Mouse (Mus musculus): ENCODE results near the gene Fcgrt. TPM values are rescaled to one million over a fixed set of nuclear protein-coding genes. Genes with fewer than 3 reads are reported as not detected.
A peak's percentile ranks its signal among the peaks of the same experiment; 100 is the strongest.
"Not testable (repeated sequence)": the region's sequence is repeated elsewhere in the genome, so short reads cannot be mapped to it uniquely, and the experiment has no call there.

The Fcgrt gene
- polyA plus RNA-seq (2015; fragmentation: Nextera tagmentation; extraction: Ambion mirVana) = 61.6 and 65.1 TPM in 2 replicates

DNA sequence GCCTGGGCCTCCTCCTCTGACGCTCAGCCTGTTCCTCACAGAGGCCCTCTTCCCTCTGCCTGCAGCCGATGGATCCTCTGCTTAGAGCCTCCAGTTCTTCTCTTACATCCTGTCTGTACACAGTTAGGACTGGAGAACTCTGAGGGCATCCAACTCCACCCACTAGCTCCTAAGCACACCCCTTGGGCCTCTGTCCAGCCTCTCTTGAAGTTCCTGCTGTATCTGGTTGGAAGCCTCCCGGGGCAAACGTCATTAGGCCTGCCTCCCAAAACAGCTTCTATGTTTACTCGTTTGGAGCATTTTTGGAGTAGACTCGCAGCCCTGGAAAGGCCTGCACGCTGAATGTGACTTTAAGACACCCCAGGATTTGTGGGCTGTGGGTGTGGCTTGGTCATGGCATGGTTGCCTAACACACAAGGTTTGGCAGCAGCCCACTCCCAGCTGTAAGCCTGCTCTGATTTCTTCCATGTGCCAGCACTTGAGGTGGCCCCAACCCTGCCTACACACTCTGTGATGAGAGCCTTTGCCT, at the start of gene Fcgrt:
Fcgrt (minus strand) TSS at position 200 of the 529 bp plus-strand sequence.
- Histone ChIP-seq H3K9ac (peak within 1 kb of the TSS; percentile 70), H3K4me1 (peaks cover 36% of the 10 kb centered on the region), H3K4me3 (peak within 1 kb of the TSS; percentile 40), H3K9me3 (no peaks in the 10 kb centered on the region), H3K4me2 (peak within 1 kb of the TSS; percentile 61), H3K27ac (peak within 1 kb of the TSS; percentile 94), H3K36me3 (peaks cover 4% of the 10 kb centered on the region), H3K27me3 (no peaks in the 10 kb centered on the region)
- peak; percentile 88 for ATAC-seq (ENCODE audit: insufficient number of reproducible peaks, insufficient read depth, low FRiP score, low TSS enrichment, low read depth)
- WGBS = 37% methylated on average over 7 of the region's 7 CpGs

DNA sequence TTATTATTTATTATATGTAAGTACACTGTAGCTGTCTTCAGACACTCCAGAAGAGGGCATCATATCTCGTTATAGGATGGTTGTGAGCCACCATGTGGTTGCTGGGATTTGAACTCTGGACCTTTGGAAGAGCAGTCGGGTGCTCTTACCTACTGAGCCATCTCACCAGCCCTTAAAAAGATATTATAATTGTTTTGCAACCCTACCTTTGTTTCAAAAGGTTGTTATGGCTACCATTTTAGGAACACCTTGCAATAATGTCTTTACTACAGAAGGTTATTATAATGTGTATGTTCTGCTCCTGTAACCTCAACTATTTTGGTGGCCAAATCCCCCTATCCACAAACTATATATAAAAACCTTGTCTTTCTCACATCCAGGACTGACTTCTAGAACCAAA, 49.4 kb upstream of the Fcgrt start:
- Histone ChIP-seq H3K4me3 (peak overlapping the region; percentile 64; the same call in 1 of the 2 replicates), H3K4me2 (peak overlapping the region; percentile 79), H3K36me3 (peaks cover 16% of the 10 kb centered on the region), H3K4me1 (peaks cover 29% of the 10 kb centered on the region), H3K9ac (peak overlapping the region; percentile 89; the same call in 1 of the 2 replicates)
- not testable (repeated sequence) for H3K27me3 ChIP-seq; H3K27ac ChIP-seq; H3K9me3 ChIP-seq; ATAC-seq (ENCODE audit: insufficient number of reproducible peaks, insufficient read depth, low FRiP score, low TSS enrichment, low read depth)
- 88% methylated on average over 2 of the region's 2 CpGs for WGBS

DNA sequence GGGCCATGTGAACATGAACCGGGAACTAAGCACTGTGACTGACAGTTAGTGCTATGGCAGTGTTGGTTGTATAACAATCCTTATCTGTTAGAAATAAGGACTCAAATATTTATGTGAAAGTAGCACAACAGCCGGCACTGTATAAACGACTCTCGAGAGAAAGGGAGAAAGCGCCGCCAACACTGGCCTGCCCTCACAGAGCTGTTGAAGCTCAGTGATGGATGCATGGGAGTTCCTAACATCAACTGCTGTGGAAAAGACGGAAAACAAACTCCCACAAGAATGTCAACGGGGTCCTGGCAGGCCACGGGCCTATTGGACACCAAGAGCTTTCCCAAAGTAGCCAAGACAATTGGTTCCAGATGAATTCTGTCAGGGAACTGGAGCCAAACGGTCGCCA, 47.7 kb upstream of the Fcgrt start:
- Histone ChIP-seq H3K36me3 (peaks cover 24% of the 10 kb centered on the region), H3K27me3 (no peaks in the 10 kb centered on the region), H3K9me3 (no peaks in the 10 kb centered on the region), H3K9ac (0 out of 2 replicates have a peak overlapping the region, but pooled peaks have one; percentile 27), H3K4me3 (no peak overlapping the region), H3K4me2 (no peak overlapping the region), H3K27ac (peak overlapping the region; percentile 62; the same call in 1 of the 2 replicates), H3K4me1 (peaks cover 29% of the 10 kb centered on the region)
- ATAC-seq (ENCODE audit: insufficient number of reproducible peaks, insufficient read depth, low FRiP score, low TSS enrichment, low read depth) = no peak
- 39% methylated on average over 11 of the region's 11 CpGs for WGBS

DNA sequence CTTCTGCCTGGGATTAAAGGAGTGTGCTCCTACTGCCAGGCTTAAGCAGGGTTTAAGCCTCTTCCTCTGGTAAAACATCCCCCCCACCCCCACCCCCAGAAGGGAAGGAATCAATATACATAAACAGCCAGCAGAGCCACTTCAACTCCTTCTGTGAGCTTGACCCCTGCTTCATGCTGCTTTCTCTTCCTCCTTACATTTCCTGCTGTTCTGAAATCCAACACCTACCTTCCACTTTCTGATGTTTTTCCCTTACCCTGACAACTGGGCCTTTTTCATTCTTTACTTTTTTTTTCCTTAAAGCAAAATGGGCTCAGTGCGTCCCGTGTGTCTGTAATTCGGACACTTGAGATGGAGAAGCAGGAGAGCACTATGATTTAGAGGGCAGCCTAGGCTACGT, 46.7 kb upstream of the Fcgrt start:
- WGBS = 35% methylated on average over 4 of the region's 4 CpGs
- Histone ChIP-seq H3K27me3 (no peaks in the 10 kb centered on the region), H3K9ac (0 out of 2 replicates have a peak overlapping the region, but pooled peaks have one; percentile 27), H3K4me2 (no peak overlapping the region), H3K4me1 (peaks cover 25% of the 10 kb centered on the region), H3K9me3 (no peaks in the 10 kb centered on the region), H3K36me3 (peaks cover 34% of the 10 kb centered on the region), H3K4me3 (no peak overlapping the region), H3K27ac (peak overlapping the region; percentile 62; the same call in 1 of the 2 replicates)
- ATAC-seq (ENCODE audit: insufficient number of reproducible peaks, insufficient read depth, low FRiP score, low TSS enrichment, low read depth) = no peak

DNA sequence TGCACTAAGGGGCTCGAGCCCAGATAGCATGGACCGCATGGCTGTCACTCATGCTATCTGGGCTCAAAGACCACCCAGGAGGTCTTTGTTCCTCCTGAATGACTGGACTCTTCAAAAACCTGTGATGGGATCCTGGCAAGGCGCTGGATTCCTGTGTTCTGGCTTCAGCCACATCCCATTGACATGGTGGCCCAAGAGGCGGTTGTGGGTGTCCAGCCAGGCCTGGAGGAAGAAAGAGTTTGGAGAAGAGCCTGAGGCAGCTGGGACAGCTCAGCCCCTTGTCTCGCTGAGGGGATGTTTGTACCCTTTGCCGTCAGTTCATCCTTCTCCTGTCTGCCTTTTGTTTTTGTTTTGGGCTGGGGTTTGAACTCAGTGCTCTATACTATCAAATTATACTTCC, 45.9 kb upstream of the Fcgrt start:
- Histone ChIP-seq H3K4me1 (peaks cover 19% of the 10 kb centered on the region), H3K9ac (0 out of 2 replicates have a peak overlapping the region, but pooled peaks have one; percentile 27), H3K4me3 (no peak overlapping the region), H3K27ac (no peak overlapping the region), H3K36me3 (peaks cover 42% of the 10 kb centered on the region), H3K4me2 (no peak overlapping the region), H3K9me3 (no peaks in the 10 kb centered on the region), H3K27me3 (no peaks in the 10 kb centered on the region)
- no peak for ATAC-seq (ENCODE audit: insufficient number of reproducible peaks, insufficient read depth, low FRiP score, low TSS enrichment, low read depth)
- WGBS = 63% methylated on average over 6 of the region's 6 CpGs

DNA sequence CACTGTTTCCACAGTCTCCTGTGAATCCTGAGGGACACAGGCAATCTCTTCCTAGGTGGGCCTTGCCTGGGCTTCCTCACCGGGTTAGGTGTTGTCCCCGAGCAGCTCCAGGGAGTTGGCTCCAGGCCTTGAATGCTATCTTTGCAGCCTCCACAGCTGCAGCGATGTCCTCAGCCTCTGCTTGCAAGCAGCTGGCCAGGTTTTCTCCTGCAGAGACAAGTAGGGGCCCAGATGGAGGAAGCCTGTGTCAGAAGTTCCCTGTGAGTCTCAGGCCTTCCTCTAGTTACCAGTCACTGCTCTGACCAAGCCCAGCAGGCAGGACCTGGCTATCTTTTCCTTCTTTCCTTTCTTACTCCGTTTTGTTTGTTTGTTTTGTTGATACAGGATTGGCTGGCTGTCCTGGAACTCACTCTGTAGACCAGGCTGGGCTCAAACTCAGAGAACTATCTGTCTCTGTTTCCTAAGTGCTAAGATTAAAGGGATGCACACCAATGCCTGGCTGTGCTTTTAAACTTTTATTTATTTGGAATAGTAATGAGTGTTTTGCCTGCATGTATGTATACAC, 45.0 kb upstream of the Fcgrt start:
- Histone ChIP-seq H3K4me2 (no peak overlapping the region), H3K9ac (no peak overlapping the region), H3K27me3 (no peaks in the 10 kb centered on the region), H3K36me3 (peaks cover 51% of the 10 kb centered on the region), H3K4me1 (peaks cover 18% of the 10 kb centered on the region), H3K4me3 (no peak overlapping the region), H3K27ac (no peak overlapping the region), H3K9me3 (no peaks in the 10 kb centered on the region)
- ATAC-seq (ENCODE audit: insufficient number of reproducible peaks, insufficient read depth, low FRiP score, low TSS enrichment, low read depth) = no peak
- WGBS = 69% methylated on average over 4 of the region's 4 CpGs

DNA sequence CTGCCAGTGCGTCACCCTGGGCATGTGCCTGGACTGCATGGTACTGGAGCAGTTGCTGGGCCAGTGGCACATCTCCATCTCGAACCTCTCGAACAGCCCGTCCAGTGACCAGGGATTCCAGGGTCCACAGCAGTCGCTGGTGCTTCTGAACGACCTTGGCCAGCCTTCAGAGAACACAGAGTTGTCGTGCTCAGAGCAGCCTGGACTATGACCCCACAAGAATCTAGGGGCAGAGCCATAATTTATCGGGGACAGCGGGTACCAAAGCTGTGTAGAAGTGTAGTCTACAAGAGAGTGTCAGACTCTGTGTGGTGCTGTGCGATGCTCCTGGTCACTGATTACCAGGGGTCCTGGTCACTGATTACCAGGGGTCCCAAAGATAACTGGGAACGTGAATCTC, 44.2 kb upstream of the Fcgrt start:
- no peak for ATAC-seq (ENCODE audit: insufficient number of reproducible peaks, insufficient read depth, low FRiP score, low TSS enrichment, low read depth)
- no peaks in the 10 kb centered on the region for H3K27me3 ChIP-seq
- WGBS = 94% methylated on average over 11 of the region's 11 CpGs
- peaks cover 58% of the 10 kb centered on the region for H3K36me3 ChIP-seq
- H3K4me2 ChIP-seq = no peak overlapping the region
- H3K4me1 ChIP-seq = peaks cover 13% of the 10 kb centered on the region
- no peak overlapping the region for H3K4me3 ChIP-seq
- no peak overlapping the region for H3K27ac ChIP-seq
- H3K9me3 ChIP-seq = no peaks in the 10 kb centered on the region
- no peak overlapping the region for H3K9ac ChIP-seq

DNA sequence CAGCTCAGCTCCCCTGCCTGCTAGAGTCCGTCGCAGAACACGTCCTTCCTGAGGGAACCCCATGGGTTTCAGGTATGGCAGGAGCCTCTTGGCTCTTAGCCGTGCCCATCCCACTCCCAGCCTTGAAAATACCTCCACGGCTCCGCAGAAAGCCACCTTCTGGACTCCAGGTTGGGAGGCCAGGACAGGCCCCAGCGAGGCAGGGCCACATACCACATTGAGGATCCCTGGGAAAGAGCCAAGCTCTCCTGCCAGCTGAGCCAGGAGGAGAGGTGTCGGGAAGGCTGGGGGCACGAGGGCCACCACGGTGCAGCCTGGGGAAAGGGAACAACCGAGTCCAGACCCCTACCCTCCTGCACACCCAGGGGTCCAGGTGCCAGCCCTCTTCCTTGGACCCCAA, 43.6 kb upstream of the Fcgrt start:
- H3K4me2 ChIP-seq = no peak overlapping the region
- no peak for ATAC-seq (ENCODE audit: insufficient number of reproducible peaks, insufficient read depth, low FRiP score, low TSS enrichment, low read depth)
- H3K4me3 ChIP-seq = no peak overlapping the region
- no peaks in the 10 kb centered on the region for H3K9me3 ChIP-seq
- no peak overlapping the region for H3K27ac ChIP-seq
- H3K36me3 ChIP-seq = peaks cover 64% of the 10 kb centered on the region
- H3K4me1 ChIP-seq = peaks cover 13% of the 10 kb centered on the region
- H3K9ac ChIP-seq = no peak overlapping the region
- H3K27me3 ChIP-seq = no peaks in the 10 kb centered on the region
- 93% methylated on average over 11 of the region's 11 CpGs for WGBS

DNA sequence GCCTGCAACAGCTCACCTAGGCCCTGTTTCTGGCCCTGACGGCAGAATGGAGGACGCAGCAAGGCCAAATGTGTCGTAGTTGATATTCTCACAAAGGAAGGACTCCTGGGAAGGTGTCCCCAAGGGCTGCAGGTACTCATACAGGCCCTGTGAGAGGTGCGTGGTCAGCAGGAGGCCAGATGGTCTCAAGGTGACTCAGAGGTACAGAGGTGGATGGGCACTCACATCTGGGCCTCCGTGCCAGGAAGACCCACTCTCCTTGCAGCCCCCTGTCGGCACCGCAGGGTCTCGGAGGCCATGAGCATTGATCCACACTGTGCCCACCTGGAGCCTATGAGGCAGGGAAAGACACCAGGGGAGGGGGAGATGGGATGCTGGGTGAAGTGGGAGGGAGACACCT, 41.8 kb upstream of the Fcgrt start:
- Histone ChIP-seq H3K36me3 (peaks cover 76% of the 10 kb centered on the region), H3K4me3 (no peak overlapping the region), H3K9ac (no peak overlapping the region), H3K4me2 (no peak overlapping the region), H3K27ac (no peak overlapping the region), H3K4me1 (peaks cover 2% of the 10 kb centered on the region), H3K27me3 (no peaks in the 10 kb centered on the region), H3K9me3 (no peaks in the 10 kb centered on the region)
- WGBS = 94% methylated on average over 8 of the region's 8 CpGs
- no peak for ATAC-seq (ENCODE audit: insufficient number of reproducible peaks, insufficient read depth, low FRiP score, low TSS enrichment, low read depth)

DNA sequence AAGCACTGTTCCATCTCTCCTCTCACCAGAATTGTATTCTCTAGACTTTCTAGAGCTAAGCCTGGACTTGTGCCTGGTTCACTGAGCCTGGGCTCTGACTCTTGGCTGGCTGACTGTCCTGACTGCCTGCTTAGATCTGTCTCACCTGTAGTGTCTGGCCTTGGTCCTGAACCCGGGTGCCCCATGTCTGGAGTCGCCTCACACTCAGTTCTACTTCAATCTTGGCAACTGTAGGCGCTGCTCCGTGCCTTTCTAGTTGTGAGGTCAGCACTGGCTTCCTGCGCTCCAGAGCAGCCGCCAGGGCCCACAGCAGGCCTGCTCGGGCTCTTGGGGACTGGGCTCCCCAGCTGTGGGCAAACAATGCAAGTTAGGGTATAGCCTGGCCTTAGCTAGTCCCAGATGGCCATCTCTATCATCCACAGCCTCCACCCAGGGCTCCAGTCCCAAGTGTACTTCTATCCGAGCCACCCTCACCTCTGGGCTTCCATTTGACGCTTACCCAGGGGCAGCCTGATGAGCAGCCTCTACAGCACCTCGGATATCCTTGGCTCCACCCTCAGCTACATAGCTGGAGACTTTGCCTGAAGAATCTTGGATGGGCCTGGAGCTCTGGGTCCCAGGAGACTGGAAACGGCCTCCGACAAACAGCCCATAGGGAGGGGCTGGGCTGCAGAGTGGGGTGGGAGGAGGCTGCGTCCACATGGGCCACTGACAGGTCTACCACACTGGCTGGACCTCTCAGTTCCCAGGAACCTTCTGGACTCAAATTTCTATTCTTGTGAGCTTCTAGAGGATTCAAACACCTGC, 40.9 kb upstream of the Fcgrt start:
- no peak overlapping the region for H3K4me3 ChIP-seq
- no peak overlapping the region for H3K9ac ChIP-seq
- no peaks in the 10 kb centered on the region for H3K9me3 ChIP-seq
- no peak overlapping the region for H3K27ac ChIP-seq
- WGBS = 87% methylated on average over 13 of the region's 13 CpGs
- ATAC-seq (ENCODE audit: insufficient number of reproducible peaks, insufficient read depth, low FRiP score, low TSS enrichment, low read depth) = no peak
- H3K4me1 ChIP-seq = no peaks in the 10 kb centered on the region
- H3K4me2 ChIP-seq = no peak overlapping the region
- H3K27me3 ChIP-seq = no peaks in the 10 kb centered on the region
- H3K36me3 ChIP-seq = peaks cover 80% of the 10 kb centered on the region

DNA sequence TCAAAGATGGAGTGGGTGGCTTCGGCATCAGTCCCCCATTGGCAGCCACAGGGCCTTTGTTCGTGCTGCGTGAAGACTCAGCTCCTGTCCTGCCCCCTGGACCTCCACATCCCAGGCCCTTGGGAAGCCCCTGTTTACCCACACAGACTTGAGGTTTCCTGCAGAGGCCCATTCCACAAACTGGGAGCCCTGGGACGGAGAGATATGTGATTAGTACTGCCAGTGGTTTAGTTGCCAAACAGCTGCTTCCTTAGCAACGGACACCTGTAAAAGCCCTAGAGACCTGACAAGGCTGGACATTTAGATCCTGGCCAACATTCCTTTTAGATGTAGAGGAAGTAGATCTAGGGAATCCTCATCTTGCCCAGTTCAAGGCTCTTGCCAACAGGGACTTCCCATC, 38.3 kb upstream of the Fcgrt start:
- Histone ChIP-seq H3K4me2 (no peak overlapping the region), H3K36me3 (peaks cover 62% of the 10 kb centered on the region), H3K9me3 (no peaks in the 10 kb centered on the region), H3K27ac (no peak overlapping the region), H3K27me3 (no peaks in the 10 kb centered on the region), H3K4me3 (no peak overlapping the region), H3K9ac (peak overlapping the region; percentile 27; the same call in 1 of the 2 replicates), H3K4me1 (no peaks in the 10 kb centered on the region)
- ATAC-seq (ENCODE audit: insufficient number of reproducible peaks, insufficient read depth, low FRiP score, low TSS enrichment, low read depth) = no peak
- WGBS = 91% methylated on average over 5 of the region's 5 CpGs

DNA sequence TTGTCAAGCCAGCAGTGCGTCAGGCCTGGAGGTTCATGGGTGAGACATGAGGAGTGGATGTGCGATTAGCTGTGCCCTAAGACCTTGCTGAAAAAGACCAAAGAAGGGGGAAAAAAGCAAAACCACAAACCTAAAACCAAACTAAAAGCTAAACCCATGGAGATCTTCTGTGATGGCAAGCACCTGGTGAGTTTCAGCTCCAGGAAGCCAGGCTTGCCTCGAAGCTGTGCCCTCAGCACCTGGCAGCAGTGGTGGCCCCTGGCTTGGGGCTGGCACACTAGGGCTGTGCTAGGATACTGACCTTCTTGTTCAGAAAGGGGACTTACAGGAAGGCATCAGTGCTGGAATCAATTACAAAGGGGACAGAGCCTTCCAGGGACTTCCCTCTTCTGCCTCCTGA, 37.7 kb upstream of the Fcgrt start:
- Histone ChIP-seq H3K9me3 (no peaks in the 10 kb centered on the region), H3K4me1 (no peaks in the 10 kb centered on the region), H3K27me3 (no peaks in the 10 kb centered on the region), H3K36me3 (peaks cover 56% of the 10 kb centered on the region), H3K4me3 (no peak overlapping the region), H3K9ac (no peak overlapping the region), H3K4me2 (no peak overlapping the region), H3K27ac (no peak overlapping the region)
- 87% methylated on average over 3 of the region's 3 CpGs for WGBS
- no peak for ATAC-seq (ENCODE audit: insufficient number of reproducible peaks, insufficient read depth, low FRiP score, low TSS enrichment, low read depth)

Data from embryonic facial prominence, embryonic 13.5 days (tissue).